Mouse (Mus musculus) forebrain, embryonic 16.5 days (tissue): ENCODE data around the gene Ptgir. TPM values are rescaled to one million over a fixed set of nuclear protein-coding genes. Genes with fewer than 3 reads are reported as not detected.

Experiments used
- ATAC-seq: fragments of 200-750 bp; cut with Nextera tagmentation; 2 replicates; pipeline ENCODE4 v1.8.0; 2017; ENCODE audit warnings: mild to moderate bottlenecking, moderate library complexity
- H3K27ac ChIP-seq: fragments of 300-500 bp; sonication (generic); 2 replicates; pipeline ENCODE4 v1.5.1; 2014; ENCODE audit warnings: low read length, control low read depth
- H3K27me3 ChIP-seq: fragments of 300-500 bp; sonication (generic); replicated peaks from 2 replicates; pipeline ENCODE4 v1.6.1; 2014; ENCODE audit warnings: low read length; ENCODE audit not compliant: control insufficient read depth, insufficient read depth
- H3K36me3 ChIP-seq: fragments of 300-500 bp; sonication (generic); 2 replicates; pipeline ENCODE4 v1.6.1; 2014; ENCODE audit not compliant: control insufficient read depth, insufficient read depth
- H3K4me1 ChIP-seq: fragments of 300-500 bp; sonication (generic); replicated peaks from 2 replicates; pipeline ENCODE4 v1.6.1; 2014; ENCODE audit warnings: low read length; ENCODE audit not compliant: control insufficient read depth, insufficient read depth
- H3K4me2 ChIP-seq: fragments of 300-500 bp; sonication (generic); 2 replicates; pipeline ENCODE4 v1.6.1; 2014; ENCODE audit warnings: mild to moderate bottlenecking, low read length, control low read depth
- H3K4me3 ChIP-seq: fragments of 300-500 bp; sonication (generic); replicated peaks from 2 replicates; pipeline ENCODE4 v1.5.1; 2014; ENCODE audit warnings: mild to moderate bottlenecking, low read length, control low read depth
- H3K9ac ChIP-seq: fragments of 300-500 bp; sonication (generic); replicated peaks from 2 replicates; pipeline ENCODE4 v1.6.1; 2014; ENCODE audit warnings: low read depth, low read length, control low read depth
- H3K9me3 ChIP-seq: fragments of 300-500 bp; sonication (generic); 2 replicates; pipeline ENCODE4 v1.6.1; 2016; ENCODE audit warnings: low read length; ENCODE audit not compliant: control insufficient read depth
- WGBS: fragments of 180-500 bp; shearing (Covaris S2); extraction: QIAGEN DNeasy Blood & Tissue Kit; methylation state at CpG from one replicate; pipeline ENCODE4 v1.1.7; 2014; 5-methylcytosine and 5-hydroxymethylcytosine counted together
- polyA plus RNA-seq: library from polyadenylated mRNA; unstranded; fragments of >200 nt; fragmentation: Nextera tagmentation; extraction: Ambion mirVana; gene quantifications from 2 replicates; pipeline ENCODE4 v1.2.1, GENCODE M21; 2015

Ptgir gene
- 0.15 TPM in 2 replicates for polyA plus RNA-seq

- Histone ChIP-seq H3K4me3 (no peak within 1 kb of the TSS), H3K36me3 (no peaks in the 10 kb centered on the region), H3K9me3 (no peaks in the 10 kb centered on the region), H3K9ac (no peak within 1 kb of the TSS), H3K4me1 (no peaks in the 10 kb centered on the region; the same call in 1 of the 2 replicates), H3K4me2 (no peak within 1 kb of the TSS), H3K27ac (no peak within 1 kb of the TSS), H3K27me3 (no peaks in the 10 kb centered on the region)
- ATAC-seq = no peak
- 14% methylated on average over 6 of the region's 6 CpGs for WGBS
Observed at GRCm38 (mm10) chr7:16906281-16906680, at the start of gene Ptgir. Gene Ptgir, plus strand, starts transcription at chr7:16906490.

DNA sequence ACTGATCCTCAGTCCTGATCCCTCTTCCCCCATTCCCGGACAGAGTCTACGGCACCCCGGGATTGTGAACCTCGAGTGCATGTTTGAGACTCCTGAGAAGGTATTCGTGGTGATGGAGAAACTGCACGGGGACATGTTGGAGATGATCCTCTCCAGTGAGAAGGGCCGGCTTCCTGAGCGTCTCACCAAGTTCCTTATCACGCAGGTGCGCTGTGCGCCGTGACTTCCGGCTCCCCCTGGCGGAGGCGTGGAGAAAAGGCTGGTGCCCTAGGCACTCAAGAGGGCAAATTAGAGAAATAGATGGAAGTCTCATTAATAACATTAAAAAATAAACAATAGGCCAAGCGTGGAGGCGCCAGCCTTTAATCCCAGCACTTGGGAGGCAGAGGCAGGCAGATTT lies 48.0 kb upstream of the Ptgir start:
- Histone ChIP-seq H3K9ac (no peak overlapping the region), H3K4me3 (no peak overlapping the region), H3K9me3 (no peaks in the 10 kb centered on the region), H3K36me3 (peaks cover 7% of the 10 kb centered on the region), H3K27me3 (no peaks in the 10 kb centered on the region), H3K4me2 (no peak overlapping the region), H3K27ac (no peak overlapping the region), H3K4me1 (no peaks in the 10 kb centered on the region)
- WGBS = 20% methylated on average over 17 of the region's 17 CpGs
- ATAC-seq = no peak

DNA sequence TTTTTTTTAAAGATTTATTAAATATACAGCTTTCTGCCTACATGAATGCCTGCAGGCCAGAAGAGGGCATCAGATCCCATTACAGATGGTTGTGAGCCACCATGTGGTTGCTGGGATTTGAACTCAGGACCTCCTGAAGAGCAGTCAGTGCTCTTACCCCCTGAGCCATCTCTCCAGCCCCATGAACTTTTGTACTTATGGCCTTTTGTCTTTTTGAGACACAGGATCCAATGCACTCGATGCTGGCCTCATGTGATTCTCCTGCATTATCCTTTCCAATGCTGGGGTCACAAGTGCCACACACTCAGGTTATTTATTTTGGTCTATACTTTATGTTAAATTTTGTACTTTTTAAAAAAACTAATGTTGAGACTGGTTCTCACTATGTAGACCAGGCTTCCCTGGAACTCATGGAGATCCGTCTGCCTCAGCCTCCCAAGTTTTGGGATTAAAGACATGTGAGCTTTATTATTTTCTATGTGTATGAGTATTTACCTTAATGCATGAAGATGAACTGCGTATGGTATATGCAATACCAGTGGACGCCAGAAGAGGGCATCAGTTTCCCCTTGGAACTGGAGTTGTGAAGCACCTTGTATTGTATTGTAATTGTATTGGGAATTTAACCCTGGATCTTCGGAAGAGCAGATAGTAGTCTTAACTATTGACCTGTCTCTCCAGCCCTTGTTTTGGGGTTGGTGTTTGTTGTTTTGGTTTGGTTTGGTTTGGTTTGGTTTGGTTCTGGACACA lies 46.2 kb upstream of the Ptgir start:
- H3K36me3 ChIP-seq = peaks cover 7% of the 10 kb centered on the region
- H3K9me3 ChIP-seq = no peaks in the 10 kb centered on the region
- no peaks in the 10 kb centered on the region for H3K4me1 ChIP-seq
- ATAC-seq = no peak
- WGBS = 26% methylated on average over 5 of the region's 5 CpGs
- H3K9ac ChIP-seq = no peak overlapping the region
- H3K27ac ChIP-seq = no peak overlapping the region
- no peak overlapping the region for H3K4me2 ChIP-seq
- no peak overlapping the region for H3K4me3 ChIP-seq
- no peaks in the 10 kb centered on the region for H3K27me3 ChIP-seq

DNA sequence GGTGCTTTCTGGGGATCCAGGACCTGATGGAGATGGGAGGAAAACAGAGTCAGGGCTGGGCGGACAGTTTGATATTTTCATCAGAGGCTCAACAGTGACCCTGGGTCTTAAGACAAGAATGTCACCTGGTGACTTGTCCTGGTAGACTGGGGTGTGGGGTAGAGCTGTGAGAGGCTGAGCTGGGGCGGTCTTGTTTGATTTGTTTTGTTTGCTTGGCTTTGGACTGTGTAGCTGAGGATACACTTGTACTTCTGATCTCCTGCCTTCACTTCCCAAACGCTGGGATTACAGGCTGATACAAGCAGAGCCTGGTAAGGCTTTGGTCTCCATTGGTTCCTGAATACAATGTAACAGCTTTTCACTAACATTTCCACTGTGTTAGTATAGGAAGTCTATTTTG lies 38.8 kb upstream of the Ptgir start:
- Histone ChIP-seq H3K4me3 (no peak overlapping the region), H3K36me3 (peaks cover 6% of the 10 kb centered on the region), H3K9me3 (no peaks in the 10 kb centered on the region), H3K4me2 (no peak overlapping the region), H3K27ac (no peak overlapping the region), H3K27me3 (no peaks in the 10 kb centered on the region), H3K4me1 (peaks cover 6% of the 10 kb centered on the region), H3K9ac (no peak overlapping the region)
- ATAC-seq = no peak
- 88% methylated on average over 3 of the region's 3 CpGs for WGBS

- no peaks in the 10 kb centered on the region for H3K9me3 ChIP-seq
- H3K4me3 ChIP-seq = peak overlapping the region; percentile 42
- H3K36me3 ChIP-seq = peaks cover 6% of the 10 kb centered on the region
- peaks cover 11% of the 10 kb centered on the region for H3K4me1 ChIP-seq
- 7% methylated on average over 16 of the region's 16 CpGs for WGBS
- ATAC-seq = peak; percentile 99
- H3K27ac ChIP-seq = peak overlapping the region; percentile 72
- no peaks in the 10 kb centered on the region for H3K27me3 ChIP-seq
- peak overlapping the region; percentile 52 for H3K9ac ChIP-seq
- peak overlapping the region; percentile 55 for H3K4me2 ChIP-seq
Observed at GRCm38 (mm10) chr7:16869497-16869896, 36.8 kb upstream of the Ptgir start.

DNA sequence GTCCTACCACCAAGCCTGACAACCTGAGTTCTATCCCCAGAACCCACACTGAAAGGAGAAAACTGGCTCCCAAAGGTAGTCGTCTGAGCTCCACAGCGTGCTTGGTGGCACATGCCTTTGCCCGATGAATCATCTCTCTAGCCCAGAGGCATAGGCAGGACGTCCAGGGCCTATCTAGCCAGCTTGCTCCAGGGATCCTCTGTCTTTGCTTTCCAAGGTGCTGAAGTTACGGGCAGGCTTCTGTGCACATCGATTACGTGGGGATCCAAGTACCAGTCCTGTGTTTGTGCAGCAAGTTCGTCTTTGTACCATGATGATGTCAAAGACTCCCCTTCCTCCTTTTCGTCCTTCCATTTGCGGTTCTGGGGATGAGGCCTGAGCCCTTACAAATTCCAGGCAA lies 34.7 kb upstream of the Ptgir start:
- peaks cover 23% of the 10 kb centered on the region for H3K4me1 ChIP-seq
- no peaks in the 10 kb centered on the region for H3K27me3 ChIP-seq
- H3K9me3 ChIP-seq = no peaks in the 10 kb centered on the region
- no peak overlapping the region for H3K27ac ChIP-seq
- 83% methylated on average over 10 of the region's 10 CpGs for WGBS
- H3K36me3 ChIP-seq = no peaks in the 10 kb centered on the region
- ATAC-seq = no peak
- no peak overlapping the region for H3K9ac ChIP-seq
- H3K4me3 ChIP-seq = no peak overlapping the region
- H3K4me2 ChIP-seq = no peak overlapping the region

GRCm38 (mm10) chr7:16872478-16872877 lies 33.8 kb upstream of the Ptgir start:
- WGBS = 92% methylated on average over 9 of the region's 9 CpGs
- Histone ChIP-seq H3K4me2 (no peak overlapping the region), H3K9ac (no peak overlapping the region)

DNA sequence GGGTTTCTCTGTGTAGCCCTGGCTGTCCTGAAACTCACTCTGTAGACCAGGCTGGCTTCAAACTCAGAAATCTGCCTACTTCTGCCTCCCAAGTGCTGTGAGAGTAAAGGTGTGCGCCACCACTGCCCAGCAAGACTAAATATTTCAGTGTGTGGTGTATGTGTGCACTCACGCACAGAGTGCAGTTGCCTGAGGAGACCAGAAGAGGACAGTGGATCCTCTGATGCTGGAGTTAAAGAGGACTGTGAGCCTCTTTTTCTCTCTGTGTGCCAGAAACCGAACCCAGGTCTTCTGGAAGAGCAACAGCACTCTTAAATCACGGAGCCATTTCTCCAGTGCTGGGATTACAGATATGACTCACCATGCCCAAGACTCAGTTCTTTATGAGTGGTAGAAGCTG lies 32.9 kb upstream of the Ptgir start:
- Histone ChIP-seq H3K27me3 (no peaks in the 10 kb centered on the region), H3K27ac (no peak overlapping the region), H3K4me3 (no peak overlapping the region), H3K36me3 (no peaks in the 10 kb centered on the region), H3K4me1 (peaks cover 30% of the 10 kb centered on the region), H3K9ac (no peak overlapping the region), H3K9me3 (no peaks in the 10 kb centered on the region), H3K4me2 (no peak overlapping the region; the same call in 1 of the 2 replicates)
- no peak for ATAC-seq
- WGBS = 92% methylated on average over 4 of the region's 4 CpGs

More at GRCm38 (mm10) chr7:16872478-16872877, 33.8 kb upstream of the Ptgir start:
- Histone ChIP-seq H3K27ac (no peak overlapping the region), H3K4me1 (peaks cover 30% of the 10 kb centered on the region), H3K4me3 (no peak overlapping the region), H3K27me3 (no peaks in the 10 kb centered on the region), H3K9me3 (no peaks in the 10 kb centered on the region), H3K36me3 (no peaks in the 10 kb centered on the region)
- ATAC-seq = no peak

- ATAC-seq = no peak
- Histone ChIP-seq H3K27ac (peak overlapping the region; percentile 90), H3K4me3 (peak overlapping the region; percentile 44), H3K36me3 (no peaks in the 10 kb centered on the region), H3K9ac (peak overlapping the region; percentile 33), H3K9me3 (no peaks in the 10 kb centered on the region), H3K4me2 (peak overlapping the region; percentile 55), H3K27me3 (no peaks in the 10 kb centered on the region), H3K4me1 (peaks cover 30% of the 10 kb centered on the region)
- WGBS = 4% methylated on average over 17 of the region's 17 CpGs
Observed at GRCm38 (mm10) chr7:16874190-16874589, 32.1 kb upstream of the Ptgir start.
